Mouse (Mus musculus) midbrain, postnatal 0 days (tissue): ENCODE results near the gene Dnajc1. TPM values are rescaled to one million over a fixed set of nuclear protein-coding genes. Genes with fewer than 3 reads are reported as not detected.

ENCODE experiments used
- ATAC-seq: fragments of 200-750 bp; cut with Nextera tagmentation; 2 replicates; pipeline ENCODE4 v1.8.0; 2017; ENCODE audit warnings: moderate number of reproducible peaks, mild to moderate bottlenecking, moderate TSS enrichment, moderate library complexity; ENCODE audit not compliant: low FRiP score
- DNase-seq: peaks from one replicate; pipeline ENCODE4 v3.0.0-alpha.2; 2015; ENCODE audit warnings: low spot score
- H3K27ac ChIP-seq: fragments of 300-500 bp; sonication (generic); 2 replicates; pipeline ENCODE4 v1.5.1; 2014; ENCODE audit warnings: low read depth, mild to moderate bottlenecking, low read length, mixed read lengths
- H3K27me3 ChIP-seq: fragments of 300-500 bp; sonication (generic); 2 replicates; pipeline ENCODE4 v1.6.1; 2014; ENCODE audit warnings: low read length, control low read depth, mixed read lengths; ENCODE audit not compliant: insufficient read depth
- H3K36me3 ChIP-seq: fragments of 300-500 bp; sonication (generic); 2 replicates; pipeline ENCODE4 v1.6.1; 2014; ENCODE audit warnings: low read length, control low read depth, mixed read lengths; ENCODE audit not compliant: insufficient read depth
- H3K4me1 ChIP-seq: fragments of 300-500 bp; sonication (generic); 2 replicates; pipeline ENCODE4 v1.6.1; 2014; ENCODE audit warnings: mild to moderate bottlenecking, control low read depth, antibody characterized with exemption, low read length, mixed read lengths; ENCODE audit not compliant: insufficient read depth
- H3K4me2 ChIP-seq: fragments of 300-500 bp; sonication (generic); 2 replicates; pipeline ENCODE4 v1.6.1; 2014; ENCODE audit warnings: low read depth, mild to moderate bottlenecking, low read length, mixed read lengths; ENCODE audit not compliant: poor library complexity, severe bottlenecking
- H3K4me3 ChIP-seq: fragments of 300-500 bp; sonication (generic); 2 replicates; pipeline ENCODE4 v1.5.1; 2014; ENCODE audit warnings: low read depth, mild to moderate bottlenecking, low read length, moderate library complexity
- H3K9ac ChIP-seq: fragments of 300-500 bp; sonication (generic); replicated peaks from 2 replicates; pipeline ENCODE4 v1.6.1; 2014; ENCODE audit warnings: mild to moderate bottlenecking, low read length, moderate library complexity, mixed read lengths; ENCODE audit not compliant: poor library complexity, severe bottlenecking
- H3K9me3 ChIP-seq: fragments of 300-500 bp; sonication (generic); 2 replicates; pipeline ENCODE4 v1.6.1; 2016; ENCODE audit warnings: low read length, control low read depth
- CTCF ChIP-seq: IDR thresholded peaks from 2 replicates; pipeline ENCODE4 v1.5.1; 2016; ENCODE audit warnings: antibody characterized with exemption, mild to moderate bottlenecking
- WGBS: fragments of 180-500 bp; shearing (Covaris S2); extraction: QIAGEN DNeasy Blood & Tissue Kit; methylation state at CpG from one replicate; pipeline ENCODE4 v1.1.7; 2014; 5-methylcytosine and 5-hydroxymethylcytosine counted together
- polyA plus RNA-seq: library from polyadenylated mRNA; unstranded; fragments of >200 nt; fragmentation: Nextera tagmentation; extraction: Ambion mirVana; gene quantifications from 2 replicates; pipeline ENCODE4 v1.2.1, GENCODE M21; 2015
- total RNA-seq: library from RNA; depleted of rRNA; stranded (reverse); fragments of >200 nt; gene quantifications from 2 replicates; pipeline ENCODE4 v1.2.3, GENCODE M21; 2014

The Dnajc1 gene
- total and polyA plus RNA-seq, 2 experiments from 2014 or later = 14.4 to 19.1 TPM

GRCm38 (mm10) chr2:18310261-18311104 lies 82.1 kb downstream of the Dnajc1 start:
- 67% methylated on average over 4 of the region's 4 CpGs for WGBS
- H3K4me3 ChIP-seq = no peak overlapping the region
- no peak overlapping the region for H3K27ac ChIP-seq
- H3K36me3 ChIP-seq = no peaks in the 10 kb centered on the region
- H3K27me3 ChIP-seq = no peaks in the 10 kb centered on the region
- no peak for DNase-seq
- no peaks in the 10 kb centered on the region for H3K4me1 ChIP-seq
- ATAC-seq = no peak
- no peaks in the 10 kb centered on the region for H3K9me3 ChIP-seq
- TF ChIP-seq CTCF = no peak
- H3K4me2 ChIP-seq = no peak overlapping the region
- no peak overlapping the region for H3K9ac ChIP-seq

- Histone ChIP-seq H3K4me2 (no peak overlapping the region), H3K27ac (no peak overlapping the region), H3K36me3 (no peaks in the 10 kb centered on the region), H3K27me3 (no peaks in the 10 kb centered on the region), H3K9me3 (no peaks in the 10 kb centered on the region), H3K9ac (no peak overlapping the region), H3K4me3 (no peak overlapping the region), H3K4me1 (no peaks in the 10 kb centered on the region)
- DNase-seq = no peak
- WGBS = 78% methylated on average over 7 of the region's 7 CpGs
- TF ChIP-seq CTCF = no peak
- ATAC-seq = no peak
Measured at GRCm38 (mm10) chr2:18307440-18308305, 85.0 kb downstream of the Dnajc1 start.

- H3K36me3 ChIP-seq = no peaks in the 10 kb centered on the region
- no peaks in the 10 kb centered on the region for H3K9me3 ChIP-seq
- ATAC-seq (no peak), DNase-seq (no peak)
- no peaks in the 10 kb centered on the region for H3K4me1 ChIP-seq
- 63% methylated on average over 3 of the region's 3 CpGs for WGBS
- H3K4me2 ChIP-seq = no peak overlapping the region
- no peak overlapping the region for H3K9ac ChIP-seq
- no peak for TF ChIP-seq CTCF
- no peak overlapping the region for H3K27ac ChIP-seq
- no peaks in the 10 kb centered on the region for H3K27me3 ChIP-seq
- no peak overlapping the region for H3K4me3 ChIP-seq
Measured at GRCm38 (mm10) chr2:18300949-18301348, 91.7 kb downstream of the Dnajc1 start.

GRCm38 (mm10) chr2:18285175-18285574 lies 107.5 kb downstream of the Dnajc1 start:
- no peaks in the 10 kb centered on the region for H3K27me3 ChIP-seq
- WGBS = 95% methylated on average over 6 of the region's 6 CpGs
- no peak overlapping the region for H3K27ac ChIP-seq
- H3K4me2 ChIP-seq = no peak overlapping the region
- H3K9ac ChIP-seq = no peak overlapping the region
- ATAC-seq (no peak), DNase-seq (no peak)
- no peaks in the 10 kb centered on the region for H3K9me3 ChIP-seq
- TF ChIP-seq CTCF = no peak; the same call in 1 of the 2 replicates
- peaks cover 5% of the 10 kb centered on the region; the same call in 1 of the 2 replicates for H3K36me3 ChIP-seq
- H3K4me3 ChIP-seq = no peak overlapping the region
- H3K4me1 ChIP-seq = no peaks in the 10 kb centered on the region

- no peaks in the 10 kb centered on the region for H3K4me1 ChIP-seq
- H3K9me3 ChIP-seq = no peaks in the 10 kb centered on the region
- 86% methylated on average over 1 of the region's 1 CpGs for WGBS
- TF ChIP-seq CTCF = no peak
- H3K4me3 ChIP-seq = no peak overlapping the region
- DNase-seq (no peak), ATAC-seq (no peak)
- no peaks in the 10 kb centered on the region for H3K27me3 ChIP-seq
- no peak overlapping the region for H3K27ac ChIP-seq
- no peak overlapping the region for H3K4me2 ChIP-seq
- no peak overlapping the region for H3K9ac ChIP-seq
- no peaks in the 10 kb centered on the region; the same call in 1 of the 2 replicates for H3K36me3 ChIP-seq
Measured at GRCm38 (mm10) chr2:18265736-18266135, 126.9 kb downstream of the Dnajc1 start.
